Mouse (Mus musculus): ENCODE data around the gene Bnip3.

Bnip3 gene

GRCm38 (mm10) chr7:138909277-138910192, at the start of gene Bnip3:
Gene Bnip3 (minus strand): TSS chr7:138909519.
- DNase-seq (ENCODE audit: low spot score) = peak; percentile 97

- no peak for DNase-seq (ENCODE audit: low spot score)
Observed at GRCm38 (mm10) chr7:138957106-138957505, 47.8 kb upstream of the Bnip3 start.

- no peak for DNase-seq (ENCODE audit: low spot score)
Observed at GRCm38 (mm10) chr7:138955787-138956186, 46.5 kb upstream of the Bnip3 start.

- no peak for DNase-seq (ENCODE audit: low spot score)
Observed at GRCm38 (mm10) chr7:138948309-138948708, 39.0 kb upstream of the Bnip3 start.

DNA sequence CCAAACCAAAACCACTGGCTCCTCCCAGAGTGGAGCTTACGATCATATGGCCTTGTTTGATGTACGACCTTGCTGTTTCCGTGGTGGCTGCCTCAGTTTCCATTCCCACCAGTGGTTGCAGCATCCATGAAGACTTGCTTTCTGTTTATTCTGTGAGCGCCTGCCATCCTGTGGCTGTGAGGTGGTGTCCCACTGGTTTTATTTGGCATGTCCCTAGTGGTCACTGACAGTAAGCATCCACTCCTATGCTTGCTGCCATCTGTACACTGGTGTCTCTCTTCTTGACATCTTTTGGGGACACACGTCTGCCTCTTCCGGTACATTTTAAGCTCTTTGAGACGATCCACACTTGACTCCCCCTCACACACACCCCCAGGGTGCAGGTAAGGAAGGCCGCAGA, 38.4 kb upstream of the Bnip3 start:
- no peak for DNase-seq (ENCODE audit: low spot score)

DNA sequence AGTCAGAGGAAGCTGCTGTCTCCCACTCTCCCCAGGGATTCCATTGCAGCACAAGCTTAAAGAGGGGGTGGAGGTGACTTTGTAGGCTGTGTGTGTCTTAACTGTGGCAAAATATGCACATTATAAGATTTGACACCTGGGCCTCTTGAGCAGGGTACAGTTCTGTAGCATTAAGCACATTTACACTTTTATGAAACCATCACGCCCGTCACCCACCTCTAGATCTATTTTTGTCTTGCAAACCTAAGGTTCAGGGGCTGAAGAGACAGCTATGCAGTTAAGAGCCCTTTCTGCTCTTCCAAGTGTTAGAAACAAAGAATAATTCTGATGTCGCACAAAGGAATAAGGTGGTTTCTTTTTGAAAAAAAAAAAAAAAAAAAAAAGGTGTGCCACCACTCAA, 36.3 kb upstream of the Bnip3 start:
- DNase-seq (ENCODE audit: low spot score) = no peak

DNA sequence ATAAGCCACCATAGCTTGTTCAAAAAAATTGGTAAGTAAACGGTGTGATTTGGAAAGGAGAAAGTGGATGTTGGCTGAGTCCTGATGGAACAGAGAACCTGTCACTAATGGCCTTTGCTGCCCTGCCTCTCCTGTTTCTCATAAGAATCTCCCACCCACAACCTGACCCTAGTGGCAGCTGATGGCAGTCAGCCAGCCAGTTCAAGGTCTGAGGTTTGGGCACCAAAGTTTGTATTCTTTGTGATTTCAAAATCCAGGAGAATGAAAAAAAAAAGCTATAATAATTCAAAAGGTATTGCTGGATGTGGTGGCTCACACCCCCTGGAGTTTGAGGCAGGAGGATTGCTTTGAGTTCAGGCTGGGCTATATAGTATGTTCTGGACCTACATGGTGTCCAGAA, 33.0 kb upstream of the Bnip3 start:
- no peak for DNase-seq (ENCODE audit: low spot score)

- DNase-seq (ENCODE audit: low spot score) = no peak
Observed at GRCm38 (mm10) chr7:138941571-138941970, 32.3 kb upstream of the Bnip3 start.

- no peak for DNase-seq (ENCODE audit: low spot score)
Observed at GRCm38 (mm10) chr7:138940612-138941461, 31.5 kb upstream of the Bnip3 start, which contains the start of gene Jakmip3. Gene Jakmip3 (plus strand): TSS chr7:138940730.

DNA sequence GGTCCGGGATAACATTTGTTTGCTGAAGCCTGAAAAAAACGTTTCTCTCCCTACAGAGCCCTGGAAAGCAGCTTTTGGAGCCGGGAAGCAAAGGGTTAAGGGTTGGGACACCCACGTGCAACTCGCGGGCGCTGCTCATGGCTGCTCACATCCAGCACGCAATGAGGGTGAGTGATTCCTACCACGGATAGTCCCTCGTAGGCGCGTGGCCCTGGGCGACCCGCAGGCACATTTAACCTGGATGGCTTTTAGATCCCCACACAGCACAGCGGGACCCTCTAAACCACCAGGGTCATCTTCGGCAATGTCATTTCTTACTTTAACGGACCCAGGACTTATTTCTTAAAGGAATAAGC, 30.9 kb upstream of the Bnip3 start:
- DNase-seq (ENCODE audit: low spot score) = no peak

DNA sequence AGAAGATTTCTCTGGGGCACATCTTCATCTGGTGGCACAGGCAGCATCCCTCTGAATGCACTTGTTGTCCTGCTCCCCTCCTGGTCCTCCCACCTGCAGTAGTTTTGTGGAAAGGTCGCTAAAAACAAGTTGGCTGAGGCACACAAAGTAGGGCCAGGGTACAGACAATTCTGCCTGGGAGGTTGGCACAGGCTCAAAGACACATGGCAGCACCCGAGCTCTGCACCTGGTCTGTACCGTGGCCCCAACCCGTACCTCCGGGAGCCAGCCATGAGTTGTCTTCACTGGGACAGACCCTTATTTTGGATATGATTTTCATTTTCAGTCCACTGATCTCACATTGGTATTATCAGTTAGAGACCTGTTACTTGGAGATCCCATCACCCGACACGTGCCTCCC, 29.7 kb upstream of the Bnip3 start:
- no peak for DNase-seq (ENCODE audit: low spot score)

GRCm38 (mm10) chr7:138934523-138934922, 25.2 kb upstream of the Bnip3 start:
- no peak for DNase-seq (ENCODE audit: low spot score)

GRCm38 (mm10) chr7:138928456-138928855, 19.1 kb upstream of the Bnip3 start:
- DNase-seq (ENCODE audit: low spot score) = no peak

DNA sequence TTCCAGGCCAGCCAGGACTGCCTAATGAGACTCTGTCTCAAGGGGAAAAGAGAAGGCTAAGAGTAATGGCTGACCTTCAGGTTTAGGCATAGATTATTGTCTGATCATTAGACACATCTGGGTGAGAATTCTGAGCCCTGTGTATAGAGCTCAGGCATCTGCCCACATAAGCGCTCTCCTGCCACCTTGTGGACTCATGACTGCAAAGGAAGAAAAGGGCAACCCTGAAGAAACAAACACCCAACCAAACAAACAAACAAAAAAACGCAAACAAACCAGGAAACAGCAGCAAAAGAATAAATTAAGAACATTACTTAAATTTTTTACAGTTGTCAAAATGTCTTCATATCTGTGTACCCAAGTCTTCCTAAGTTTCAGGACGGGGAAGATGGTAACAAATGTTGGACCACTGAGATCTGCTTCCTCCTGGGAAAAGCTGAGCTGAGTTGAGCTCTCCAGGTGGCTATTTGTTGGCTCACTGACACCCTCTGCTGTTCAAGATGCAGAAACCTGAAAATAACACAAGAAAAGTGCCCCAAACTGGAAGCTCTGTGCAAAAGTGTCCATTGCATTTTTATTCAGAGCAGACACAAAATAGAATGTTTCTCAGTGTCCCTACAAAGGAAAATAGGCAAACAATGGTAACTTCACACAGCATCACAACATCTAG, 14.6 kb upstream of the Bnip3 start:
- peak; percentile 53 for DNase-seq (ENCODE audit: low spot score)

DNA sequence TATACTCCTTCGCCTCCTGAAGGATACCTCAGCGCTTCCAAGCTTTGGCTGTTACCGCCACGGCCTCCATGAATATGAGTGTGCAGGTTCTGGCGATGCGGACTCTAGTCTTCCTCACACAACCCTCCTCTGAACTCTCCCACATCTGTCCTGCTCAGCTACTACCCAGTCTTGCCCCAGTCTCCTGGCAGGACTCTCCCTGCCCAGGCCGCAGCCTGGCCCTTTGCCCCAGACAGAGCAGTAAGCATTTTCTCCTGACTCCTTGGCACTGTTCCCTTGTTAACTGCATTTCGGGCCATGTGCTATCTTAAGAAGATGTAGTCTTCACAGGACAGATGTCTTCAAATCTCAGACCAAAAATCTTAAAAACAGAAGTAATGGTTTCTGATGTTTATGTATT, 12.3 kb upstream of the Bnip3 start:
- DNase-seq (ENCODE audit: low spot score) = peak; percentile 51

- peak; percentile 80 for DNase-seq (ENCODE audit: low spot score)
Observed at GRCm38 (mm10) chr7:138919156-138919944, 10.0 kb upstream of the Bnip3 start.

GRCm38 (mm10) chr7:138913616-138914015, 4.3 kb upstream of the Bnip3 start:
- no peak for DNase-seq (ENCODE audit: low spot score)

DNA sequence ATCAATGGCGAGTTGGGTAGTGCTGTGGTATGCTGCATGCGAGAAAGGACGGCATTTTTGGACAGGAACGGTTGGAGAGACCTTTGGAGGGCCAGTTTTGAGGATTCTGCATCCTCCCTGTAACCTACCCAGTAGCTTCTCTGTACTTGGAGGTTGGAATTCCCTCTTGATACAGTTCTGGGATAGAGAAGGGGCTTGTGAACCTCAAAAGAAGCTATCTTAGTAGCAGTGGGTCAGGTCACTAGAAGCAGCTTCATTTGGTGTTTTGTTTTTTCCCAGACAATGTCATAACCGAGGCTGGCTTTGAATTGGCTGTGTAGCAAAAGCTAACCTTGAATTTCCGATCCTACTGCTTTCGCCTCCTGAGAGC, 859 bp upstream of the Bnip3 start:
- DNase-seq (ENCODE audit: low spot score) = no peak

DNA sequence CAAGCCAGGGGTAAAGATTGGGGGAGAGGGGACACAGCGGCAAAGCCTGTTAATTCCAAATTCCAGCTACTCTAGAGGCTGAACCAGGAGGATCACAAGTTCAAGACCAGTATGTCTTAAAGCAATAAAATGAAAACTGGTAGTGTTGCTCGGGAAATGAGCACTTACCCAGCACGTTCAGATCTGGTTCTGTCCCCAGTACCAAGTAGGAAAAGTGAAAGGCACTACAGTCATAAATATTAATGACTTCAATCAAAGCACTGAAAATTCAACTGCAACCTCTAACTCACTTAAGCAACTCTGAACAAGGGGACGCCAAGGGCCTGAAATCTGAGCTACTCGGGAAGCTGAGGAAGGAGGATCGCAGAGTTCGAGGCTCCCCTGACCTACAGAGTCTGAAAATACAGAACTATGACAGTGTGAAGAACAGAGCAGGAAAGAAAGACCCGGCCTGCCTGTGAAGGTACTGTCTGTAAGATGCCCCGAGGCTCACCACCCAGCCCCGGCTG, 497 bp downstream of the Bnip3 start:
- peak; percentile 31 for DNase-seq (ENCODE audit: low spot score)

DNA sequence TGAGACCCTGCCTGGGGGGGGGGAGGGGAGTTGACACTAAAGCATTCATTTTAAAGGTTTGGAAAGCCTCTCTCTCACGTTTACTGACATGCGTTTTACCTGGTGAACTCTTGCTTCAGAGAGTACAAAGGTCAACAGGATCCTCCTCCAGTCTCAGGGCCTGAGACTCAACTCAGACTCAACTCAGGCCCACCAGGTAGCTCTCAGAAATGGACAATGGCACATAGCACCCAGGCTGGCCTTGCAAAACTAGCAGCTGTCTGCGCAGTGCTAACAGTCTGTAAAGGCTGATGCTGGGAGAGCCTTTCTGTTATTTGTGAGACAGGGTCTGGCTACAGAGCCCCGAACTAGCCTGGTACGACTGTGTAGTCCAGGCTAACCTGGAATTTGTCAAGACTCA, 1.3 kb downstream of the Bnip3 start:
- no peak for DNase-seq (ENCODE audit: low spot score)

DNA sequence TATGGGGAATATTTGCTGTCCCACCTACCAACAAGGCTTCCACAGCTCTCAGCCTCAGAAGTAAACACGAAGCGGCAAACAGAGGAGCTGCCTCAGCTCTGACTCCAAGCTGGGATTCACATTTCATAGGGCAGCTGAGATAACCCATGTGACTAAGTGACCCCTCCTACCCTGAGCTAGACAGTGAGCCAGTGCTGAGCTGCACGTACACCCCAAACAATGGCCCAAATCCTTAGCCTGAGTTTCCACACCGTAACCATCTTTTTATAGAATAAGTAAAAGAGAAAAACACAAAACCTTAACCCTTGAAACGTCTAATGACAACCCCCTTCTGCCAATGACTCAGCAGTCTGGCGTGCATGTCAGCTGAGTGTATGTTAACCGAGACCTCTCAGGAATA, 2.3 kb downstream of the Bnip3 start:
- peak; percentile 45 for DNase-seq (ENCODE audit: low spot score)

- no peak for DNase-seq (ENCODE audit: low spot score)
Observed at GRCm38 (mm10) chr7:138906441-138906840, 2.9 kb downstream of the Bnip3 start.
